Mouse (Mus musculus): Measurements from ENCODE around the gene Bfar. TPM values are rescaled to one million over a fixed set of nuclear protein-coding genes. Genes with fewer than 3 reads are reported as not detected.
"Not testable (repeated sequence)": the region's sequence is repeated elsewhere in the genome, so short reads cannot be mapped to it uniquely, and the experiment has no call there.

Gene Bfar
- polyA plus RNA-seq, 1 experiment from 2014 or later, result 50.3 TPM

- 8% methylated on average over 26 of the region's 26 CpGs for WGBS
- H3K9ac ChIP-seq (ENCODE audit: low read depth, low read length), result no peak within 1 kb of the TSS
- H3K4me1 ChIP-seq (ENCODE audit: control insufficient read depth, insufficient read depth, low read length), result 0 out of 2 replicates have a peak, but pooled peaks cover 3% of the 10 kb centered on the region
- peak within 1 kb of the TSS; percentile 44 for H3K4me2 ChIP-seq (replicated peaks; ENCODE audit: low read depth, low read length)
- H3K9me3 ChIP-seq (ENCODE audit: control insufficient read depth, low read length), result no peaks in the 10 kb centered on the region
- no peaks in the 10 kb centered on the region for H3K36me3 ChIP-seq (ENCODE audit: control insufficient read depth, insufficient read depth, low read length)
- H3K4me3 ChIP-seq (ENCODE audit: low read length), result peak within 1 kb of the TSS; percentile 25
- no peak within 1 kb of the TSS for H3K27ac ChIP-seq (ENCODE audit: low read depth, low read length)
- ATAC-seq (ENCODE audit: low FRiP score, low TSS enrichment), result peak; percentile 59; the same call in 1 of the 2 replicates
- H3K27me3 ChIP-seq (ENCODE audit: control insufficient read depth, insufficient read depth, low read length), result no peaks in the 10 kb centered on the region
These were observed 58.9 kb downstream of the Bfar start, which contains the start of gene Pla2g10 for GRCm38 (mm10) chr16:13730285-13731255. TSS of gene Pla2g10 (minus strand) at chr16:13730983.

DNA sequence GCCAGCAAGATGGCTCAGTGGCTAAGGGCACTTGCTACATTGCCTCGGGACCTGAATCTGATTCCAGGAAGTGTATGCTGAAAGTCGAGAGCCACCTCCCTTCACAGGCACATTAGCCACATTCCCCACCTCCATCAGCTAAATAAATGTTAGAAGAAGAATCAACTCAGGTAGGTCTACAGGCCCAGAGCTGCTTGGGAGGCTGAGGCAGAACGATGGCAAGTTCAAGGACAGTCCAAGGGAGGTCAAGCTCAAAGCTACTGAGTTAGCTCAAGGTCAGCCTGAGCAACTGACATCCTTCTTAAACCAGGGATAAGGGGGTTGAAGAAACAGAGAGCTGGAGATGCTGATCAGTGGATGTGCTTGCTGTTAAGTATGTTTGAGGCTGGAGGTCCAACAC is 61.1 kb downstream of the Bfar start:
- H3K4me2 ChIP-seq (replicated peaks; ENCODE audit: low read depth, low read length), result no peak overlapping the region
- no peak for ATAC-seq (ENCODE audit: low FRiP score, low TSS enrichment)
- WGBS, result 78% methylated on average over 3 of the region's 3 CpGs

DNA sequence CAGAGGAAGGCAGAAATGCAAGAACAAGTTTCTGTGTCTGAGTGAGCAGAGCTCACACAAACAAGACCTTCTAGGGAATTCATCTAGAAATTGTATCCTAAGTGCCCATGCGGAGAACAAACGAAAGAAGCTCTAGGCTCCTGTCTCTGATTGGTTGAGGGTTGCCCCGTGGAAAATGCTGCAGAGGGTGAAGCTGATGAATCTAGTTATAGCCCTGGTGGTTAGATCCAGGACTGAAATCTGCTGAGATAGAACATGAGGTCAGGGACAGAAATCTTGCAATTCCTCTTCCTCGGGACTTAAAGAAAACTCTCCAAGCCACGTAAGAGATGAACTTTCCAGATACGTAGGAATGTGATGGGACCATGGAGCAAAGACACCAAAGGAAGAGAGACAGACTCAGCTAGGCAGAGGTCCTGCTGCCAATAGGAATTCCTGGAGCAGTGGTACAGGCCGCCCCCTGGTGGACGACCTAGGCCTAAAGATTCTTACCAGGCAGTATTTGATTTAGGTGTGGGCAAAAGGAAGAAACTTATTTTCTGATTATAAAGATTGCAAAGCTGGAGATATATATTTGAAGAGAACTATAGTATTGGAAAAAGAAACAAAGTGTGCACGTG is 62.0 kb downstream of the Bfar start:
- 24% methylated on average over 9 of the region's 9 CpGs for WGBS
- Histone ChIP-seq H3K27me3 (ENCODE audit: control insufficient read depth, insufficient read depth, low read length) (no peaks in the 10 kb centered on the region), H3K9ac (ENCODE audit: low read depth, low read length) (no peak overlapping the region), H3K27ac (ENCODE audit: low read depth, low read length) (no peak overlapping the region), H3K4me2 (replicated peaks; ENCODE audit: low read depth, low read length) (no peak overlapping the region), H3K4me1 (ENCODE audit: control insufficient read depth, insufficient read depth, low read length) (0 out of 2 replicates have a peak, but pooled peaks cover 3% of the 10 kb centered on the region), H3K9me3 (ENCODE audit: control insufficient read depth, low read length) (no peaks in the 10 kb centered on the region), H3K4me3 (ENCODE audit: low read length) (no peak overlapping the region), H3K36me3 (ENCODE audit: control insufficient read depth, insufficient read depth, low read length) (no peaks in the 10 kb centered on the region)
- no peak for ATAC-seq (ENCODE audit: low FRiP score, low TSS enrichment)

More for the DNA sequence above, 61.1 kb downstream of the Bfar start:
- Histone ChIP-seq H3K4me1 (ENCODE audit: control insufficient read depth, insufficient read depth, low read length) (0 out of 2 replicates have a peak, but pooled peaks cover 3% of the 10 kb centered on the region), H3K36me3 (ENCODE audit: control insufficient read depth, insufficient read depth, low read length) (no peaks in the 10 kb centered on the region), H3K27me3 (ENCODE audit: control insufficient read depth, insufficient read depth, low read length) (no peaks in the 10 kb centered on the region), H3K9ac (ENCODE audit: low read depth, low read length) (no peak overlapping the region), H3K9me3 (ENCODE audit: control insufficient read depth, low read length) (no peaks in the 10 kb centered on the region), H3K27ac (ENCODE audit: low read depth, low read length) (no peak overlapping the region), H3K4me3 (ENCODE audit: low read length) (no peak overlapping the region)

DNA sequence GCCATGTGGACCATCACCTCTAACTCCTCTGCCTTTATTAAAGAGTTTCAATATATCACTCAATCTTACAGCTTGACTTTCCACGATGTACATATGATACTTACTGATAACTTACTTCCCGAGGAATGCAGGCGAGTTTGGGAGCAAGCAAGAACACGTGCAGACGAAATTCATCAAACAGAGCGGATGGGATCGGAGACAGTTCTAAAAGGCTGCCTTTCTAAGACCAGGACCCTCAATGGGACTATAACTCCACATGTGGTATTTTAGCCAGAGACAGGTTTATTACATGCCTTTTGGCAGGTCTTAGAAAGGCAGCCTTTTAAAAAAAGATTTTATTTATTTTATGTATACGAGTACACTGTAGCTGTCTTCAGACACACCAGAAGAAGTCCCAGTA is 64.3 kb downstream of the Bfar start:
- H3K9ac ChIP-seq (ENCODE audit: low read depth, low read length), result no peak overlapping the region
- 0 out of 2 replicates have a peak, but pooled peaks cover under 1% of the 10 kb centered on the region for H3K4me1 ChIP-seq (ENCODE audit: control insufficient read depth, insufficient read depth, low read length)
- no peaks in the 10 kb centered on the region for H3K9me3 ChIP-seq (ENCODE audit: control insufficient read depth, low read length)
- ATAC-seq (ENCODE audit: low FRiP score, low TSS enrichment), result 0 out of 2 replicates have a peak, but pooled peaks have one; percentile 57
- no peak overlapping the region for H3K4me3 ChIP-seq (ENCODE audit: low read length)
- H3K27me3 ChIP-seq (ENCODE audit: control insufficient read depth, insufficient read depth, low read length), result no peaks in the 10 kb centered on the region
- H3K27ac ChIP-seq (ENCODE audit: low read depth, low read length), result no peak overlapping the region
- 52% methylated on average over 8 of the region's 8 CpGs for WGBS
- H3K4me2 ChIP-seq (replicated peaks; ENCODE audit: low read depth, low read length), result no peak overlapping the region
- no peaks in the 10 kb centered on the region for H3K36me3 ChIP-seq (ENCODE audit: control insufficient read depth, insufficient read depth, low read length)

DNA sequence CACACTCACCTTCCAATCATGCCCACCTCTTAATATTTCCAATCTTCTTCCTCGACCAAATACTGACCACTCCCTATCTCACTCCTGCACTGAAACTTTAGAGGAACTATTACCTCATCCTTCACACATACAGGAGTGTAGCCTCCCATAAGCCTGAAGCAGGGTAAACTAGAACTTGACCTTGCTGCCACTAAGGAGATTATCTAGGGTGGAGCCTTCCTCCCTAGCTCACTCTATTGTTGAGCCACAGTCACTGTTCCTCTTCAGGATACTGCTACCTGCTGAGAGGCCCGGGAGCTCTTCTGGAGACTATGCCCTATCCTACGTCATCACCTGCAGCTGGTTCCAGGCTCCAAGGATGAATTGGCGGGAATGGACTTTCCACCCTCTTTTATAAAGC is 67.4 kb downstream of the Bfar start:
- 70% methylated on average over 4 of the region's 4 CpGs for WGBS
- H3K27me3 ChIP-seq (ENCODE audit: control insufficient read depth, insufficient read depth, low read length); ATAC-seq (ENCODE audit: low FRiP score, low TSS enrichment); H3K4me3 ChIP-seq (ENCODE audit: low read length); H3K9ac ChIP-seq (ENCODE audit: low read depth, low read length); H3K27ac ChIP-seq (ENCODE audit: low read depth, low read length); H3K4me2 ChIP-seq (replicated peaks; ENCODE audit: low read depth, low read length); H3K36me3 ChIP-seq (ENCODE audit: control insufficient read depth, insufficient read depth, low read length); H3K4me1 ChIP-seq (ENCODE audit: control insufficient read depth, insufficient read depth, low read length); H3K9me3 ChIP-seq (ENCODE audit: control insufficient read depth, low read length): not testable (repeated sequence)

DNA sequence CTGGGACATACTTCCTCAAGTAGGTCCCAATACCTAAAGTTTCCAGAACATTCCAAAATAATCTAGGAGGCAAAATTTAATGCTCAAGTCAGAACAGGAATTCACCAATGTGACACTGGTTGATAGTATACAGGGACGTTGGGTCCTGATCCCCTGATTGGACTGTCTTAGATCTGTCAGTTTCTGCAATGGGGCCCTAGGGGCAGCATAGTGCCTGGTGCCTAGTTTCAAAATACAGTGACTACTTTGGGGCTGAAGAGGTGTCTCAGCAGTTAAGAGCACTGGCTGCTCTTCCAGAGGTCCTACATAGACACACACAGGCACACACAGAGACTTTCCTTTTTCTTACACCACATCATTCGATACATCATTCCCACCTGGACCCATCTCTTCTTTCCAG is 69.2 kb downstream of the Bfar start:
- ATAC-seq (ENCODE audit: low FRiP score, low TSS enrichment), result no peak
- Histone ChIP-seq H3K27ac (ENCODE audit: low read depth, low read length) (no peak overlapping the region), H3K4me3 (ENCODE audit: low read length) (no peak overlapping the region), H3K27me3 (ENCODE audit: control insufficient read depth, insufficient read depth, low read length) (no peaks in the 10 kb centered on the region), H3K9me3 (ENCODE audit: control insufficient read depth, low read length) (no peaks in the 10 kb centered on the region), H3K4me1 (ENCODE audit: control insufficient read depth, insufficient read depth, low read length) (no peaks in the 10 kb centered on the region), H3K9ac (ENCODE audit: low read depth, low read length) (no peak overlapping the region), H3K36me3 (ENCODE audit: control insufficient read depth, insufficient read depth, low read length) (no peaks in the 10 kb centered on the region), H3K4me2 (replicated peaks; ENCODE audit: low read depth, low read length) (no peak overlapping the region)
- 60% methylated on average over 2 of the region's 2 CpGs for WGBS

GRCm38 (mm10) chr16:13747708-13748107 is 76.0 kb downstream of the Bfar start:
- Histone ChIP-seq H3K4me2 (replicated peaks; ENCODE audit: low read depth, low read length) (no peak overlapping the region), H3K4me3 (ENCODE audit: low read length) (no peak overlapping the region), H3K9ac (ENCODE audit: low read depth, low read length) (no peak overlapping the region), H3K27ac (ENCODE audit: low read depth, low read length) (no peak overlapping the region), H3K36me3 (ENCODE audit: control insufficient read depth, insufficient read depth, low read length) (no peaks in the 10 kb centered on the region), H3K27me3 (ENCODE audit: control insufficient read depth, insufficient read depth, low read length) (no peaks in the 10 kb centered on the region), H3K4me1 (ENCODE audit: control insufficient read depth, insufficient read depth, low read length) (no peaks in the 10 kb centered on the region), H3K9me3 (ENCODE audit: control insufficient read depth, low read length) (no peaks in the 10 kb centered on the region)
- WGBS, result 92% methylated on average over 8 of the region's 8 CpGs
- ATAC-seq (ENCODE audit: low FRiP score, low TSS enrichment), result no peak

- 77% methylated on average over 3 of the region's 3 CpGs for WGBS
- Histone ChIP-seq H3K4me2 (replicated peaks; ENCODE audit: low read depth, low read length) (no peak overlapping the region), H3K4me3 (ENCODE audit: low read length) (no peak overlapping the region), H3K27me3 (ENCODE audit: control insufficient read depth, insufficient read depth, low read length) (no peaks in the 10 kb centered on the region), H3K9me3 (ENCODE audit: control insufficient read depth, low read length) (no peaks in the 10 kb centered on the region), H3K9ac (ENCODE audit: low read depth, low read length) (no peak overlapping the region), H3K36me3 (ENCODE audit: control insufficient read depth, insufficient read depth, low read length) (no peaks in the 10 kb centered on the region), H3K27ac (ENCODE audit: low read depth, low read length) (no peak overlapping the region), H3K4me1 (ENCODE audit: control insufficient read depth, insufficient read depth, low read length) (no peaks in the 10 kb centered on the region)
- no peak for ATAC-seq (ENCODE audit: low FRiP score, low TSS enrichment)
These were observed 76.5 kb downstream of the Bfar start for GRCm38 (mm10) chr16:13748124-13748523.

GRCm38 (mm10) chr16:13748813-13749212 is 77.2 kb downstream of the Bfar start:
- H3K36me3 ChIP-seq (ENCODE audit: control insufficient read depth, insufficient read depth, low read length); H3K9me3 ChIP-seq (ENCODE audit: control insufficient read depth, low read length); ATAC-seq (ENCODE audit: low FRiP score, low TSS enrichment); H3K4me2 ChIP-seq (replicated peaks; ENCODE audit: low read depth, low read length); H3K4me1 ChIP-seq (ENCODE audit: control insufficient read depth, insufficient read depth, low read length); H3K9ac ChIP-seq (ENCODE audit: low read depth, low read length); H3K27ac ChIP-seq (ENCODE audit: low read depth, low read length); H3K27me3 ChIP-seq (ENCODE audit: control insufficient read depth, insufficient read depth, low read length); H3K4me3 ChIP-seq (ENCODE audit: low read length): not testable (repeated sequence)
- 21% methylated on average over 10 of the region's 10 CpGs for WGBS
